Mouse (Mus musculus): ENCODE measurements around the gene Abca4.
"Not testable (repeated sequence)": the region's sequence is repeated elsewhere in the genome, so short reads cannot be mapped to it uniquely, and the experiment has no call there.

The Abca4 gene

GRCm38 (mm10) chr3:122210846-122211245 is 166.6 kb downstream of the Abca4 start:
- DNase-seq (ENCODE audit: low read depth, low spot score), result no peak

- DNase-seq (ENCODE audit: low read depth, low spot score), result no peak
These were observed 167.3 kb downstream of the Abca4 start for GRCm38 (mm10) chr3:122211446-122212125.

GRCm38 (mm10) chr3:122221240-122222036 is 177.2 kb downstream of the Abca4 start:
- DNase-seq (ENCODE audit: low read depth, low spot score), result no peak

- not testable (repeated sequence) for DNase-seq (ENCODE audit: low read depth, low spot score)
These were observed 182.7 kb downstream of the Abca4 start for GRCm38 (mm10) chr3:122226972-122227371.
